Mouse (Mus musculus): ENCODE data around the gene Pcsk6.

Pcsk6 gene

DNA sequence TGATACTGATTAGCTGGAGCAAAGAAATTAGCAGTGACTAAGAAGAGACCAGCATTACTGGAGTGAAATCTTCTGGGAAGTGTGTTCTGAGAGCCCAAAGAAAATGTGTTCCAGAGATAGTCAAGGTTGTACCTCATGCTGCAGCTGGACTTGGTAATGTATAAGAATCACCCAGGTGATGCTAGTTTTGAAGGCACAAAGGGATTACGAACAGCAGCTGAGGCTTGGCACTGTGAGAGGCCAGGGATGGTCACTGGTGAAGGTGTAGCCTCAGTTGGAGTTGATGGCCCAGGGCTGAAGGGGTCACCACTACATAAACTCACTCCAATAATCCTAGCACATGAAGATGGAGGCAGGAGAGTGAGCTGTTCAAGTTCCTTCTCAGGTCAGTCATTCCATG lies 197.2 kb downstream of the Pcsk6 start, which contains the start of gene Snrpa1:
Gene Snrpa1, plus strand, starts transcription at position 301 of the 400 bp plus-strand sequence.
- DNase-seq = no peak

DNA sequence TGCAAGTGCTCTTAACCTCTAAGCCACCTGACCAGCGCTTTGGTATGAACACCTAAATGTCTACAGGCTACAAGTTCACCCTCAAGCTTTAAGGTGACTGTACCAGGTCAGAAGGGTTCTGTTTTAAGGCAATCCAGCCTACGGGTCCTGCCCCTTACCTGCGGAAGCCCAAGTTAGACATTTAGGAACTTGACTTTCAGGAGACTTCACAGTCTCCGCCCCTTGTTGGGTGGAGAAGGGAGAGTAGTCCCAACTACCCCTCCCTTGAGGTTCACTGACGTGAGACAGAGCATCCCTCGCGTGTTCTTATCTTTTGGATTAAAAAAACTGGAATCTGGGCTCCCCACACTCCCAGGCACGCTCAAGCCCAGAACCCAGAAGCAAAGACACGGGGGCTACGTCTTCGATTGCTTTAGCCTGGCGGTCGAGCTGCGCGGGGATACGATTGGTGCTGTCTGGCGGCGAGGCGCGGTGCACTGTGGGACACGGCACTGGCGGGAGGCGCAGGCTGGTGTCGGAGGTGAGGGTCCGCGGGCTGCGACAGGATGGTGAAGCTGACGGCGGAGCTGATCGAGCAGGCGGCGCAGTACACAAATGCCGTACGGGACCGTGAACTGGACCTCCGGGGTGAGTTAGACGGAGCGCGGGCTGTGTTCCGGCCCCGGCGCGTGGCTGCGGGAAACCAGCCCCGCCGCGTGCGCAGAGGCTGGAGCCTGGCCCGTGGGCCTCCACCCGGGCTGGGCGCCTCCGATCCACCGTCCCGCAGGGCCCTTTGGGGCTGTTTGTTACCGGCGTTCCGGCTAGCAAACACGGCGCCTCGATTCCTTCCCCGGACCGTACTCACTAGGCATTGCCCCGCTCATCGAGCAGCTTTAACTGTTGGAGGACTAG lies 198.8 kb downstream of the Pcsk6 start:
- peak; percentile 82 for DNase-seq

DNA sequence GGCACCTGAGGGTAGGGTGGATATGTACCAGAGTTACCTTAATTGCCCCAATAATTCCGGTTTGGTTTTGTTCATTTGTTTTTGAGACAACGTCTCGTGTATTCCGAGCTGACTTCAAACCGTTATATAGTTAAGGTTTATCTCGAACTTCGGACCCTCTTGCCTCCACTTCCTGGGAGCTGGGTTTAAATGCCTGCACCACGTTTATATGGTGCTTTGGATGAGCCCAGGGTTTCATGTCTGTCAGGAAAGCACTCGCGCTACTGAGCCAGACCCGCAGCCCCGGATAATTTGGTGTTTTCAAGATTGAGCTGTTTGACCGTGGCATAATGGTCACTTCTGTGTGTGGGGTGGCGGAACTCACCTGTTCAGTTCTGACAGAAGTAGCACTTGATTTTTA lies 199.5 kb downstream of the Pcsk6 start:
- DNase-seq = no peak

DNA sequence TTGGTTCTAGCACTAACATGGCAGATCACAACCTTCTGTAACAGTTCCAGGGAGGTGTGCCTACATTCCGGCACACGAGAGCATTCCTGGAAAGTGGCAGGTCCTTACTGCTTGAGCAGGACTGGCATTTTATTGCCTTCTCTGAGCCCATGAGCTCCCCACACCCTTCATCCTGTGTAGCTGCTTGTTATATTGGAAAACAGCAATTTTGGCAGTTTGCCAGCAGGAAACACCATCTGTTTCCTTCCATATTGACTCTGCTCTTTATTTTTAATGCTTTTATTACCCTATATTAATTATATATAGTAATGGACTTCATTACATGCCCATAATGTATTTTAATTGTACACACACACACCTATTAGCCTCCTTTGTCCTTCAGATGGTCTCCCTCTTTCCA lies 214.9 kb downstream of the Pcsk6 start:
- DNase-seq = no peak

DNA sequence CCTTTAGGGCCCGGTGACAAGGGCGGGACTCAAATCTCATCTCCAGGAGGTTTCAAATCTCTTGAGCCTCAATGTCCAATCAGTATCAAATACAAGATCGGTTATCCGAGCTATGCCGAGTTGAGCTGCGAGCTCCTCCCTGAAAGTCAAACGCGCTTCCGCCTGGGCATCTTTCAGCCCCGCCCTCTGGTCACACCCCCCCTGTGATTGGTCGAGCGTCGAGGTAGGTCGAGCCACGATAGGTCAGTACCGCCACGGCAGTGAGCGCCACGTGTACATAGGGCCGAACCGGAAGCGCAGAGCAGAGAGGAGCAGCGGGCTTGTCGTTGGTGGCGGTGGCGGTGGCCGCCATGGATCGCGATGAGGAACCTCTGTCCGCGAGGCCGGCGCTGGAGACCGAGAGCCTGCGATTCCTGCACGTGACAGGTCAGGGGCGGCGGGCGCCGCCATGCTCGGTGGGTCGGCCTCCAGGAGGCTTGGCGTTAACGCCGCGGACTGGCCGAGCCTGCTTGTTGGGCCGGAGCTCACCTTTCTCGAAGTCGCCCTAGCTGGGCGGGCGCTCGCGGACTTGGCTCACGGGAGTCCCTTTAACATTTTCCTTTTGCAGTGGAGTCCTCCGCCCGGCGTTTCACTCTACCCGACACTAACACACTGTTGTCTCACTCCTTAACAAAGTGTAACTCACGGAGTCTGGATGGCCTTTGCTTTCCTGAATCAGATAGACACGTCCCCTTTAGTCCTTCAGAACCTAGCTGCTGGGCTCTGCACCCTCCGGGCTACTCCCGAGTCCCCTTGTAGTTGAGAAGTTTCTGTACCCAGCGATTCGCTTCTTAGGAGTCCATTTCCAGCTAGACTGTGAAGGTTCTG lies 218.1 kb downstream of the Pcsk6 start, which contains the start of gene Selenos:
Gene Selenos, plus strand, starts transcription at position 286 of the 867 bp plus-strand sequence.
- peak; percentile 90 for DNase-seq

DNA sequence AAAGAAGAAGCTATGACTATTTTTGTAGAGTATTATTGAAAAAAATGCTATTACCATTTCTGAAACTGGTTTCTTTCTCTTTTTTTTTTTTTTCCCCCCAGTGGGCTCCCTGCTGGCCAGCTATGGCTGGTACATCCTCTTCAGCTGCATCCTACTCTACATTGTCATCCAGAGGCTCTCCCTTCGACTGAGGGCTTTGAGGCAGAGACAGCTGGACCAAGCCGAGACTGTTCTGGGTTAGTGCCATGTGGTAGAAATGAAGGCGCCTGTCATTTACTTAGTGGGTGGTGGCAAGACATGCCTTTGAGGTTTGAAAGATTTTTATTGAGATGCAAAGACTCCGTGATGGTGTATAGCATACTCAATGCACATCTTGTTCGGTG lies 218.7 kb downstream of the Pcsk6 start:
- DNase-seq = no peak

DNA sequence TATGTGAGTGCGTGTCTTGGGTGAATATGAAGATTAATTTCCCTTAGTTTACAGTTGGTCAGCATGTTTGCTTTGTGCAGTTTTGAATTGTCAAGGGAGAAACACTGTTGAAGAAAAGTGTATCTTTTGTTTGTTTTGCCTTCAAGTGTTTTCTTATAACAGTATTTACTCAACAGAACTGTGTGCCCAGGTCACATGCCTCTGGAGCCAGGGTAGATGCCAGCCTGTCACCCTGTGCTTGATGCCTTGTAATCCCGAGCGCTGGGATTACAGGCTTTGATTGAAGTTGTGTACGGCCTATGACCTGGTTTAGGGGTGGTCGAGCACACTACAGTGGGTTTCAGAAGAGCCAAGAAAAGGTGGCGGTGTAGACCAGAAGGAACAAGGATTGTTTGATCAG lies 222.2 kb downstream of the Pcsk6 start:
- DNase-seq = no peak

DNA sequence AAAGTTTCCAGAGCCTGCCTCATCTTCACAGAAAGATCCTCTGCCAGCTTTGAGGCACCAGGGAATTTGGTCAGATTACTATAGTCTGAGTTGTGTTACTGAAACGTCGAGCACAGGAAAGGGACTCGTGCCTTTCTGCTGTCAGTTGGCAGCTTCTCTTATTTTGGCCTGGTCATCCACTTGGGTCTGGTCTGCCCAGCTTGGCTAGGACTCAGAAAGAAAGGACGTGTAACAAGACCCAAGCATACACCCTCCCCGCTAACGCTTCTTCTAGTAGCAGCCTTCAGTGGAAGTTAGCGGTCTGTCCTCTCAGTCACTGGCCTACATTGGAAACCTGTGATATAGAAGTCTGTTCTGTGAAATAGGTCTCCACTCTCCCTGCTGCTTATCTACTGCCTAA lies 223.0 kb downstream of the Pcsk6 start:
- DNase-seq = no peak

DNA sequence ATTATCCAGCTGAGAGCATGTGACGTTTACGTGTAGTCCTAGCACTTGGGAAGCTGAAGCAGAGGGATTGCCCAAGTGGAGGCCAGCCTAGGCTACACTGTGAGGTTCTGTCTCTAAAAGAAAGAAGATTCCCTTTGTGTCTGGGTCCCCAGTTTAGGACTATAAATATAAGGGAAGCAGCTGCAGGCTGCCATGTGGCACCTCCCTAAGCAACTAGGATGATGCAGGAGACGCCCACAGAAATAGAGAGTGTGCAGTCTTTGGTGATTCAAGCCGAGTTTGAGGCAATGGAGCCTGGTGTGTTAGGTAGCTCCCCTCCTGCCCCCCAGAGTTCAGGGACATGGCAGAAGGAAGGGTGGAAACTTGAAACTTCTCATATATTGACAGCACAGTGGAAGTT lies 226.1 kb downstream of the Pcsk6 start:
- DNase-seq = no peak

DNA sequence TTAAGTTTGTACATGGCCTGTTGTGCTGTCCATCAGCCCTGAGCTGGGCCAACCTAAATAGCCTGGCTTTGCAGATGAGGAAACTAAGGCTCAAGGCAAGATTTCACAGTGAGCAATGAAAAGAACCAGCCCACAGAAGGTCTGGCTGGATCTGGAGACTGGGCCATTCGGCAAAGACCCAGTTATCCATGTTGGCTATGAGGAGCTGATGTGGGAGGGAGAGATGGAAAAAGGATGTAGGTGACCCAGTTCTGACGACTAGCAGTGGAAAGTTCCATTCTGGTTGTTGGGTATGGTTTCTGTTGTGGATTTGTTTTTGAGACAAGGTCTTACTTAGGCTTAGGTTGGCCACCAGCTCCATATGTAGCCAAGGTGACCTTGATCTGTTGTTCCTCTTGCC lies 226.5 kb downstream of the Pcsk6 start:
- DNase-seq = no peak

DNA sequence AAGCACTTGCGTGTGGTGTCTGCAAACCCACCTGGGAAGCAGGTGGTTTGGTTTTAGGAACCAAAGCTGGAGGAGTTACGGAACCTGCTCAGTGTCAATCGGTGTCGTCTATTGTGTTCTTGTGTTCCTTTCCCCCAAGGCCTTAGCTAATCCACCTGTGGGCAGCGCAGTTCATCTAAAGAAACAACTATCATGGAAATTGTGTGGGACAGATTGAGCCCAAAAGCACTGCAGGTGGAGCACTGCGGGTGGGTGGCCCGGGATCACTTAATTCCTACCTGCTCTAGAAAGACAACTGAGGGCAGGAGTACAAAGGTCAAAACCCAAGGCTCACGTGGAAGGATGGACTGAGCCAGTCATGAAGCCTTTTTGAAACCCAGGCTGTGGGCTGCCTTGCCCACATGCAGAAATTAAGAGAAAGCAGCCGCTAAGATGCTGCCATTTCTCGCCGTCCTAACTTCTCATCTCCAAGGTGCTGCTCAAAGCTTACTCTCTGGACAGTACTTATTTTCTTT lies 229.2 kb downstream of the Pcsk6 start:
- DNase-seq = no peak

DNA sequence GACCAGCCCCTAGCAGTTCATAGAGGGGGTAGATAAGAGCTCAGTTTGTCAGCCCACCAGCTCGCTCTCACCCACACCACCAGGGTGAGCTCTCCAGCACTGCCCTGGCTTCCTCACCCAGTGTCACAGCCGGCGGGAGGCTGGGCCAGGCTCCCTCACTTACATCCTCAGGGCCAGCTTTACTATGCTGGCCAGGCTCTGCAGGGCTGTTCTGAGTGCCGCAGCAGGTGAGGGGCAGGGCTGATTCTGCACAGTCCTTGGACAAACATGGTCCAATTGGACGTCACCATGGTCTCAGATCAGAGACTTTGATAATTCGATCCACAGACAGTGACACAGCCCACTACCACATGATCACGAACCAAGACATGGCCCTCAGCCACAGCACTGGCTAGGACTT lies 230.0 kb downstream of the Pcsk6 start:
- DNase-seq = no peak

DNA sequence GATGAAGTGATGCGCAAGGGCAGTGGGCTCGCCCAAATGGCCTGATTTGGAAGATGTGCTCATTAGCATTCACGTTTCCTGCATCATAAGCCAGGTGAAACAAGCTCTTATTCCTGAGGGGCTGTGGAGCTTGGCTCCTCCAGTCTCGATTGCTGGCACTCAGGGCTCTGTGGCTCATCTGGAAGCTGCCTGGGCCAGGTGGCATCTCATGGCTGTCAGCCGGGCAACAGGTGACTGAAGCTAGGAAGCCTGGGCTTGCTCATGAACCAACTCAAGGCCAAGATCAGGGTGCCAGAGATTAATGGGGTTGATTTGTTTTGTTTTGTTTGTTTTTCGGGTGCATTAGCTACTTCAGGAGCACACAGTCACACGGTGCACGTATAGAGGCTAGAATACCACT lies 231.1 kb downstream of the Pcsk6 start:
- no peak for DNase-seq

DNA sequence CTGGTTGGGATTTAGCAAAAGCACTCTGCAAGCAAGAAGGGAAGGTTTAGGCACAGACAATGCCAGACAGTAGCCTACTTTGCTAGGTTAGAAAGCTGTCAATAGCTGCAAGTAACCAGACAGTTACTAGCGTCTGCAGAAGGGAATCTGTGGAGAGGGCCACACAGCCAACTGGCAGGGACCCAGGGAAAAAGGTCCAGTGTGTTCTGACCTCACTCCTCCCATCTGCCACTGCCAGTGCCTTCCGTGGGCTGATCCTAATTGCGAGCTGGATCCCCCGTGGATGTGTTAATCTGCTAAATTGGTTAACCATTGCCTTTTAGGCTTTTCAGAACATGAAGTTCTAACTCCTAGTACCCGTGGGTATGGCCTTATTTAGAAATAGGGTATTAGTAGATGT lies 232.6 kb downstream of the Pcsk6 start:
- DNase-seq = no peak

DNA sequence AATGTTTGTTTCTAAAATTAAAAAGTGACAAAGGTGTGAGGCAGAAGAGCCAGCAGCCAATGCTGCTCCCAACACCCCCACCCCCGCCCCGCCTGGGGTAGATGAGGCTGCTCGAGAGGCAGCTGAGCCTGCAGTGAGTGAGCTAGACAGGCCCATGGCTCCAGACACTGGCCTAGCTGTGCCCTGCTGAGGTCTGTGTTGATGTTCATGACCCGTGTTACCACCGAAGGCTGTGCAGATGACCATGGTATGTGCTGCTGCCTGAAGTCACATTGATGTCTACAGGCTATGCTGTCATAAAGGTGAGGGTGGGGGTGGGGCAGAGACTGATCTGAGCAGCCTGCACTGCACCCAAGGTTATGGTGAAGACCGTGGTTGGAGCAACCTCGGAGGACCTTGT lies 237.3 kb downstream of the Pcsk6 start:
- DNase-seq = no peak
